Mouse (Mus musculus): ENCODE measurements around the gene Klkb1.

- TF ChIP-seq CTCF (IDR thresholded peaks at IDR 0.05; ENCODE audit: low read depth) (no peak), EP300 (optimal IDR thresholded peaks at IDR 0.05) (no peak)
These were observed 7.7 kb upstream of the Klkb1 start for GRCm38 (mm10) chr8:45302390-45302789.
